Mouse (Mus musculus): ENCODE measurements around the gene T. TPM values are rescaled to one million over a fixed set of nuclear protein-coding genes. Genes with fewer than 3 reads are reported as not detected.

Gene T
- polyA plus RNA-seq, 1 experiment, result not detected

GRCm38 (mm10) chr17:8485146-8485545, 50.9 kb downstream of the T start:
- no peak for DNase-seq (ENCODE audit: low read depth, low spot score)

GRCm38 (mm10) chr17:8487824-8488223, 53.6 kb downstream of the T start:
- WGBS, result 60% methylated on average over 12 of the region's 12 CpGs
- DNase-seq (ENCODE audit: low read depth, low spot score), result no peak

GRCm38 (mm10) chr17:8490971-8491370, 56.7 kb downstream of the T start:
- WGBS, result 89% methylated on average over 5 of the region's 5 CpGs
- DNase-seq (ENCODE audit: low read depth, low spot score), result no peak

Other genes starting within 250 kb of the T start
- 7.1 and 7.8 TPM in 2 replicates for gene Ccr6, start 198.4 kb upstream of the T start, polyA plus RNA-seq (2012; rRNA removed)
- gene Mpc1, start 151.5 kb upstream of the T start, polyA plus RNA-seq (2012; rRNA removed), result 155 and 174 TPM in 2 replicates
- gene Sft2d1, start 123.3 kb upstream of the T start, polyA plus RNA-seq (2012; rRNA removed), result 84.2 and 105 TPM in 2 replicates
- gene Prr18, start 97.0 kb upstream of the T start, polyA plus RNA-seq (2012; rRNA removed), result 0.15 and 0.16 TPM in 2 replicates
- 0.14 and 0.17 TPM in 2 replicates for gene T2, start 78.4 kb upstream of the T start, polyA plus RNA-seq (2012; rRNA removed)
- gene Pde10a, start 90.9 kb downstream of the T start, polyA plus RNA-seq (2012; rRNA removed), result 0.57 and 1.0 TPM in 2 replicates
- gene Gm17087, start 132.5 kb downstream of the T start, polyA plus RNA-seq (2012; rRNA removed), result not detected in 2 replicates